Mouse (Mus musculus): ENCODE measurements around the gene Ube2e2. TPM values are rescaled to one million over a fixed set of nuclear protein-coding genes. Genes with fewer than 3 reads are reported as not detected.

Ube2e2 gene
- total RNA-seq (2021) = 33.7 and 39.6 TPM in 2 replicates
- long read RNA-seq, partial matches to known transcripts = 5 of 8 reads
- long read RNA-seq, other reads (novel, unspliced or antisense) = 3 of 8 reads

- no peak for DNase-seq
Measured at GRCm38 (mm10) chr14:18893947-18894445, at the start of gene Ube2e2. Gene Ube2e2 (minus strand): TSS chr14:18894267.

DNA sequence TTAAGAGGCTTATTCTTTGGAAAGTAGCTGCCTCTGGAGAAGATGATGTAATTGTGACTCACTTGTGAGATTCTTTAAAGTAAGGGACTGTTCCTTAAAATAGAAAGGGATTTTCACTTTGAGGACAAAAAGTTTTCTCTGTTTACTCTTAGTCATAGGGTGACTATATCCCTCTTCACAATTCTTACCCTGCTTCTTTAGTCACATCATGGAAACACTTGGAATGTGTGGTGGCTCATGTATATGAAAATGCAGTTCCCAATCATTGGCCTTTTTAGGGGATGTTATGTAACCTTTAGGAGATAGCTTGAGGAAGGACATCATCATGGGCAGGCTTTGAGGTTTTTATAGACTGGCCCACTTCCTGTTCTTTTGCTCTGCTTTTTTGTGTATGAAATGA is 46.0 kb upstream of the Ube2e2 start:
- no peak for DNase-seq

DNA sequence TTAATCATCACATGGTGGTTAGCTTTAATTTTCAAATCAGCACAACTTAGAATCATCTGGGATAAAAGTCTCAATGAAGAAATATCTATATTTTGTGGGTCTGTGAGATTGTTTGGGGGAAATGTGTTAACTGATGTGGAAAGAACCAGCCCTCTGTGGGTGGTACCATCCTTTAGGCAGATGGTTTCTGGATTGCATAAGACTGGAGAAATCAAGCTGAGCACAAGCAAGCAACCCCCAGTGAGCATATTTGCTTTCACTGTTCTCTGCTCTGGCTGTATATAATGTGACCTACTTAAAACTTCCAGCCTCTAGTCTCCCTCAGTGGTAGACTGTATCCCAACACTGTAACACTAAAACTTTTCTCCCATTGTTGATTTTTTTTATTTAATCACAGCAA is 9.5 kb upstream of the Ube2e2 start:
- no peak for DNase-seq

- DNase-seq = peak; percentile 92
Measured at GRCm38 (mm10) chr14:18893121-18893946, 733 bp downstream of the Ube2e2 start.

DNA sequence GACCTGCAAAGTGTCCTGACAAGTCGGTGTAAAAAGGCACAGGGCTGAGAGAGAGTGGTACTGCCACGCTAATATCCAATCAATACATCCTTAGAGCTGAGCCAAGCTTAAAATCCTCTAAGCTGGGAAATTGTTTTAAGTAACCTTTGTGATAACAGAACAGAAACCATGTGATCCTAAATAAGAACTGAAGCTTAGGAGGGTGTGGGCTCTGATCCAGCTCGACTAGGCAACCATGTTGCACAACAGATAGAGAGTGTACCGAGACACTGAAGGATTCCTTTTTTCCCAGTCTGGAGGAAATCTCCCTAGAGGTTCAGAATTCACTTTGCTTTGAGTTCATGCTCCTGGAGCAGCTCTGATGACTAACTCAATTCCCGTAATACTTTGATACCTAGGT is 4.5 kb downstream of the Ube2e2 start:
- DNase-seq = peak; percentile 15

DNA sequence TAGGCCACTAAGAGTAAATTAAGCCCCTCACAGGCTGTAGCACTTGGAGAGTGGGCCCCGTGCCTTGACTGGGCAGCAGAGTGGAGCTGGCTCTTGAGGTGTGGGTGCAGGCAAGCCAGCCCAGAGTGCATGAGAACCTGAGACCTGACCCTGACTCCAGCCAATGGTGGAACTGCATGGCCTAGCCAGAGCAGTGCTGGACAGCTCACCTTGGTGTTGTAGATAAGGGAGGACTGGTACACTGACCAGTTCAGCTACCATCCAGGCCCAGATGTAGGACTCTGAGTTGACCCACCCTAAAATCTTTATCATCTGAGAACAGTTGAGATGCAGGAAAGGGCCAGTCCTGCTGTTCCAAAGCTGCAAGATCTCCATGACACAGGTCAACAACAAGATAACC is 11.6 kb downstream of the Ube2e2 start:
- no peak for DNase-seq

DNA sequence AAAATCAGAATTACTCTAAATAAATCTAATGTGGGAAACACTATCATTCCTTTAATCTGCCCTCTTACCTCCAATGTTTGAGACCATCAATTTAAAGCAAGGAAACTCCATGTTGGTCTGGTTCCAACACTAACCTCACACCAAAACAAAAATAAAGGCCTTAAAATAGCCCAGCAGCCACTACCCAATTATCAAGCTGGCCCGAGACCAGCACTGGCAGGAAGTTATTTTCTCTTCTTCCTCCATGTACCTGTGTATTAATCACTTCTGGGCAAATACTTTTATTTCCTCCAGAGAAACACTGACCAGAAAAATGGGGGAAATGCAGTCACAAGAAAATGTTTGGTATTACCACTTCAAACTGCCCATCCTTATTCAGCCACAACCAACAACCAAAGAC is 23.4 kb downstream of the Ube2e2 start:
- DNase-seq = no peak

- DNase-seq = no peak
Measured at GRCm38 (mm10) chr14:18828661-18829060, 65.4 kb downstream of the Ube2e2 start.

GRCm38 (mm10) chr14:18826753-18827152 is 67.3 kb downstream of the Ube2e2 start:
- DNase-seq = no peak

- DNase-seq = no peak
Measured at GRCm38 (mm10) chr14:18820713-18821112, 73.4 kb downstream of the Ube2e2 start.

GRCm38 (mm10) chr14:18796857-18797256 is 97.2 kb downstream of the Ube2e2 start:
- no peak for DNase-seq

- DNase-seq = no peak
Measured at GRCm38 (mm10) chr14:18795787-18796186, 98.3 kb downstream of the Ube2e2 start.

DNA sequence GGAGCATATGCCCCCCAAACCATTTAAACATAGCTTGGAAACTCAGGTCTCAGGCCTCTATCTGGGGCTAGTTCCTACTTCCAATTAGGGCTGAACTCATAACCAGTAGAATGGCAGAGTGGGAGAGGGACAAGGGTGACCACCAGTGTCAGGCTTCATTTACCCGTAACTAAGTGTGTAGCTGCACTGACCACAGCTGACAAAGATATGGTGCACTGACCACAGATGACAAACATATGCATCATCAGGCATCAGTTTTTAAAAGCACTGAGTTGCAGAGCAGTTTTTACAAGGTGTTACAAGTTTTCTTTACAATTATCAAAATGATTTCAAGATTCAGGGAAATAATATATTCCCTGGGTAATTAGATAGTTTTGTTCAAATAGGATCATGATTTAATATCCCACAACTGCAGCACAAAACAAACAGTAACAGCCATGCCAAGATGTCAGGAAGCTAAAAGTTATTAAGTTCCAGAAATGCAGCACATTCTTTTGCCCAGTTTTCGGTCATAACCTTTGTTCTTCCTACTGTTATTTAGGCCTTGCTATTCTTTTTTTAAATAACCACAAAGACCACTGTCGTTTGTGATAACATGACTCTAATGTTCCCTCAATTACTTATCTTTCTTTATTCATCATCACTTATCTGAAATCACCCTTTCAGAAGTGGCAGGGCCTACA is 114.9 kb downstream of the Ube2e2 start:
- DNase-seq = no peak

- DNase-seq = no peak
Measured at GRCm38 (mm10) chr14:18778241-18778640, 115.8 kb downstream of the Ube2e2 start.

GRCm38 (mm10) chr14:18776132-18776531 is 117.9 kb downstream of the Ube2e2 start:
- DNase-seq = no peak

- DNase-seq = no peak
Measured at GRCm38 (mm10) chr14:18773724-18774123, 120.3 kb downstream of the Ube2e2 start.

DNA sequence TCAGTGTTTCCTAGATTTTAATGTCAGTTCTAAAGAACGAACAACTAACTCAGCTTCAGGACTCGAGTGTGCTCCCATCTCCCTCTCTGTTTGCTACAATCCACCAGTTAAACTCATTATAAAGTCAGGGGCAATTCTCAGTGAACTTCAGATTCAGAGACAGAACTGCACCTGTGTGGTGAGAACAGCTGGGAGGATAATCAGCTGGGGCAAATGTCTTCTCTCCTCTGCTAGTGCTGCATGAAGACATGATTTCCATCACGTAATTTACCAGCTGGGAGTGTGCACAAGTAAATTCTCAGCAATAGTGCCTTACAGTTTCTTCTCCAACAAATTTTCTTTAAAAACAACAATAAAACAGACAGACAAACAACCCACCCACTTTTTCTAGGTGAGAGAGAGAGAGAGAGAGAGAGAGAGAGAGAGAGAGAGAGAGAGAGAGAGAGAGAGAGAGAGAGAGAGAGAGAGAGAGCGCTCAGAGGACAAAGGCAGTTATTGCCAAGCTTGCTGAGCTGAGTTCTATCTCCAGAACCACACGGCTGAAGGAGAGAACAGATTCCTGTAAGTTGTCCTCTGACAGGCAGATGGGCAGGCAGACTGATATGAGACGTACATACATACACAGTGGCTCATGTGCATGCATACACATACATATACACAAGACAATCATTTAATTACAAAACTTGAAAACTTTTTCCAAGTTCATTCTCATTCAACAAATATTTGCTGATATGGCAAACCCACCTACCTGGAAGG is 134.3 kb downstream of the Ube2e2 start:
- no peak for DNase-seq

DNA sequence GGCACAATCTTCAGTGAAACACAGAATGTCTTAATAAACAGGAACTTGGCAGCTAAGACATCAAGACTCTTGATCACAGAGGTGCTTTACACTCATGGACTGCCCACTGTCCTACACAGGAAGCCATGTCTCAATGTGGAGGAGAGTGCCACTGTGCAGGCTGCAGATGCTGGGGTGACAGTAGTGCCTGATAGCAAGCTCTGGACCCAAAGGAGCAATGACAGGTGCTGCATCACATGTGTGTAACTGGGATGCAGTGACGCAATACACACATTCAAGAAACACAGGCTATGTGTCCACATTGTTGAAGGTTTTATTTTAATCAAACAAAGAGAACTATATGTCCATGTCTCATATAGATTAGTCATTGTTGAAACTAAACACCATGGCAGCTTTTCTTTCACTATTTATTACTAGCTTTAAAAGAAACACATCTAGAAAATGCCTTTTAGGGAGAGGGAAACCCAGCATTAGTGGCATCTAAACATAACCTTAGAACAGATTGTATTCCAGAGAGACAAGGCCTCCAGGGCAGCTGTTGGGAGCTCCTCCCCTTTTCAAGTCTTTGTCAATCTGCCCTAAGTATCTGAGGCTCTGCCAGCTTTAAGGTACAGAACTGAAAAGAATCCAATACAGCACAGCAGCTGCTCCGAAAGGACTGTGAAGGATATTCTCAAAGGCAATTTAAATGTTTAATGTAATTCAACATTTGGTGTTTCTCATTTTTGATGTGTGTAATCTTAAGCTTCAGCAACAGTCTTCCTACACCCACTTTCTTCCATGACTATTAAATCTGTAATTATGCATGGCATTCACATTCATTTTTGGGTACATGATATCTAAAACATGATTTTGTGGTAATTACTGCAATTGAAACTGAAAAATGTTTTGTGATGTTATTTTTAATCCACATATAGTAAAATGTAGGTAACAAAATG is 135.2 kb downstream of the Ube2e2 start:
- no peak for DNase-seq

GRCm38 (mm10) chr14:18758003-18758402 is 136.1 kb downstream of the Ube2e2 start:
- DNase-seq = no peak

GRCm38 (mm10) chr14:18755410-18755809 is 138.7 kb downstream of the Ube2e2 start:
- DNase-seq = no peak

DNA sequence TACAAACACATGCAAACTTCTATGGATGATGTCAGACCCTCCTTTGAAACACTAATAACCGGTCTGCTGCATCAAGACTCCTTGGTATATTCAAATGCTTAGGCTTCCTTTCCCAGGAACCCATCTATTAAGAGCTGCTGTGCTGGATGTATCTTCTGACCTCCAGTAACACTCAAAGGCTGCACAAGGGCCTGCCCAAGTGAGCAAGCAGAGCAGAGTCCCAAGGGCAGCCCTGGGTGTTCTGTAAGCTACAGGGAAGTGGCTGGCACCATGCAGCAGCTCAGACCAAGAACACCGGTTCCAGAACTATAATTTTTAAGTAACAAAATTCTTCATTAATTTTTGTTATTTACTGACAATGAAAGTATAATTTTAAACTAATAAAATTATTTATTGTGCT is 139.5 kb downstream of the Ube2e2 start:
- no peak for DNase-seq

Measured in adrenal gland, postnatal 25 days (tissue).